Mouse (Mus musculus) testis, adult 2 months (tissue): ENCODE results near the gene Cyp2j6.

Experiments
- CTCF ChIP-seq: fragments of 200-500 bp; IDR thresholded peaks from 2 replicates; pipeline ENCODE4 v1.5.1; 2012; ENCODE audit warnings: low read depth, mild to moderate bottlenecking, inconsistent platforms, low read length, moderate library complexity; ENCODE audit not compliant: control insufficient read depth, insufficient read depth, insufficient replicate concordance
- POLR2A ChIP-seq: fragments of 200-500 bp; IDR thresholded peaks from 2 replicates; pipeline ENCODE4 v1.6.1; 2012; ENCODE audit warnings: low read depth, mild to moderate bottlenecking, inconsistent platforms, low read length, moderate library complexity; ENCODE audit not compliant: control insufficient read depth

- TF ChIP-seq CTCF, result no peak
- TF ChIP-seq POLR2A, result no peak
These were observed 27.7 kb downstream of the Cyp2j6 start for GRCm38 (mm10) chr4:96525772-96526171.
